Mouse (Mus musculus): ENCODE results near the gene Ppt2. TPM values are rescaled to one million over a fixed set of nuclear protein-coding genes. Genes with fewer than 3 reads are reported as not detected.

Gene Ppt2
- polyA plus RNA-seq, 1 experiment = 16.6 TPM

DNA sequence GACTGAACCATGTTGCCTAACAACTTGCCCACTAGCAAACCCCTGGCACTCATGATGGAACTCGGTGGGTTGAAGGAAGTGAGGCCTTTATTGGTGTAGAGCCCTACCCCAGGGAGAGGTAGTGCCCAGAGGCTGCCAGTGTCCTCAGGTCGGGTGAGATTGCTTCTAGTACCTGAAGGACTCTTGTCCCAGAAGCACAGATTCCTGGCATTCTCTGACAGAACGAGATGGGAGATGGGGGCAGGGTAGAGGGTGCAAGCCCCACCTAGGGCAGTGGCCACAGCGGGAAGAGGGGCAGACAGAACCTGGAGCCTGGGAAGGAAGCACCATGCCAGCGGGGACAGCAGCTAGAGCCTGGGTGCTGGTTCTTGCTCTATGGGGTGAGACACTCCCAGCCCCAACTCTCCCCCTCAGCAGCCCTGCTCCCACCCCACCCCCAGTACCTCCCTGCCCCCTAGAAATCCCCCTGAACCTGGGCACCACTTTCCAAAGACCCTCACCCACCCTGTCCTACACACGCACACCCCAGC is 30.7 kb downstream of the Ppt2 start, which contains the start of gene Ager:
Gene Ager, plus strand, starts transcription at position 297 of the 530 bp plus-strand sequence.
- TF ChIP-seq POLR2A (IDR thresholded peaks at IDR 0.05; ENCODE audit: borderline replicate concordance, control insufficient read depth, low read depth, low read length) (no peak), CTCF (IDR thresholded peaks at IDR 0.05; ENCODE audit: control insufficient read depth, insufficient read depth, low read length) (no peak)
- Histone ChIP-seq H3K4me1 (ENCODE audit: control insufficient read depth, insufficient read depth, low read length) (peaks cover 2% of the 10 kb centered on the region), H3K4me3 (replicated peaks; ENCODE audit: control insufficient read depth, low read depth, low read length) (no peak within 1 kb of the TSS), H3K27ac (ENCODE audit: control insufficient read depth, insufficient read depth, low read depth, low read length, poor library complexity) (no peak within 1 kb of the TSS)
- 47% methylated on average over 6 of the region's 6 CpGs for WGBS

DNA sequence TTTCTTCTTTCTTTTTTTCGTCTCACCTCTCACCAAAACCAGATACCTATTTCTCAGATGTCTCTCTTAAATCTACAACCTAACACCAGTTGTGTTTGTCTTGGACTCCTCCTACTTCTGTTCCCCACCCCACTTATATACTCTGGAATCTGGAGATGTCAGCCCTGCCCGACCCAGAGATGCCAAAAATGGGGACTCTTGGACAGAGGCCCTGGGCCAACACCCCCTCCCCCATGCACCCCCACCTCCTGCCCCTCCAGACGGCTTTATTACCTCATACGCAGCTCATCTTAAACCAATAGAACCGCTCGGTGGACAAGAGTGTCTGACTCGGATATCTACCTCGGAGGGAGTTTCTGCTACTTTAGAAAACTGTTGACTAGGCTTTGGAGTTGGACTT is 32.2 kb downstream of the Ppt2 start:
- H3K4me3 ChIP-seq (replicated peaks; ENCODE audit: control insufficient read depth, low read depth, low read length) = no peak overlapping the region
- WGBS = 81% methylated on average over 8 of the region's 8 CpGs
- no peak overlapping the region for H3K27ac ChIP-seq (ENCODE audit: control insufficient read depth, insufficient read depth, low read depth, low read length, poor library complexity)
- H3K4me1 ChIP-seq (ENCODE audit: control insufficient read depth, insufficient read depth, low read length) = peaks cover 2% of the 10 kb centered on the region
- no peak for TF ChIP-seq POLR2A (IDR thresholded peaks at IDR 0.05; ENCODE audit: borderline replicate concordance, control insufficient read depth, low read depth, low read length)
- TF ChIP-seq CTCF (IDR thresholded peaks at IDR 0.05; ENCODE audit: control insufficient read depth, insufficient read depth, low read length) = no peak

DNA sequence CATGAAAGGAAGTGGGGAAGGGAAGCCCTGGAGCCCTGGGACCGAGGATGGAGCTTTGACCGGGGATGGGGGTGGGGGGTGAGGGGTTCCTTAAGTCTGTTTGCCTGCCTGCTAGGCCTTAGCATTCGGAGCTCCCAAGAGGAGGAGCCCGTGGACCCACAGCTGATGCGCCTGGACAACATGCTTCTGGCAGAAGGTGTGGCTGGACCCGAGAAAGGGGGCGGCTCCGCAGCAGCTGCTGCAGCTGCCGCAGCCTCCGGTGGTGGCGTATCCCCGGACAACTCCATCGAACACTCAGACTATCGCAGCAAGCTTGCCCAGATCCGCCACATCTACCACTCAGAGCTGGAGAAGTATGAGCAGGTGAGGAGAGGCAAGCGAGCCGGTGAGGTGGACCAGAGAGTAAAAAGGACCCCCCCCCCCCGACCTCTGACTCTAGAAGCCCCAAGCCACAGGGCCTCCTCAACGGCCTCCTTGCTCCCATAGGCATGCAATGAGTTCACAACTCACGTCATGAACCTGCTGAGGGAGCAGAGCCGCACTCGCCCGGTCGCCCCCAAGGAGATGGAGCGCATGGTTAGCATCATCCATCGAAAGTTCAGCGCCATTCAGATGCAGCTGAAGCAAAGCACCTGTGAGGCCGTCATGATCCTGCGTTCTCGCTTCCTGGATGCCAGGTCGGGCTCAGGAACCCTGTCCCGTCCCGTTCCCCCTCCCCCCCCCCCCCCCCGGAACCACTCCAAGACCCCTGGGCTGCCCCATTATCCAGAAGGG is 34.4 kb downstream of the Ppt2 start:
- H3K27ac ChIP-seq (ENCODE audit: control insufficient read depth, insufficient read depth, low read depth, low read length, poor library complexity) = no peak overlapping the region
- peak overlapping the region; percentile 73 for H3K4me3 ChIP-seq (replicated peaks; ENCODE audit: control insufficient read depth, low read depth, low read length)
- no peaks in the 10 kb centered on the region for H3K4me1 ChIP-seq (ENCODE audit: control insufficient read depth, insufficient read depth, low read length)
- 72% methylated on average over 34 of the region's 34 CpGs for WGBS
- no peak for TF ChIP-seq POLR2A (IDR thresholded peaks at IDR 0.05; ENCODE audit: borderline replicate concordance, control insufficient read depth, low read depth, low read length)
- TF ChIP-seq CTCF (IDR thresholded peaks at IDR 0.05; ENCODE audit: control insufficient read depth, insufficient read depth, low read length) = no peak

DNA sequence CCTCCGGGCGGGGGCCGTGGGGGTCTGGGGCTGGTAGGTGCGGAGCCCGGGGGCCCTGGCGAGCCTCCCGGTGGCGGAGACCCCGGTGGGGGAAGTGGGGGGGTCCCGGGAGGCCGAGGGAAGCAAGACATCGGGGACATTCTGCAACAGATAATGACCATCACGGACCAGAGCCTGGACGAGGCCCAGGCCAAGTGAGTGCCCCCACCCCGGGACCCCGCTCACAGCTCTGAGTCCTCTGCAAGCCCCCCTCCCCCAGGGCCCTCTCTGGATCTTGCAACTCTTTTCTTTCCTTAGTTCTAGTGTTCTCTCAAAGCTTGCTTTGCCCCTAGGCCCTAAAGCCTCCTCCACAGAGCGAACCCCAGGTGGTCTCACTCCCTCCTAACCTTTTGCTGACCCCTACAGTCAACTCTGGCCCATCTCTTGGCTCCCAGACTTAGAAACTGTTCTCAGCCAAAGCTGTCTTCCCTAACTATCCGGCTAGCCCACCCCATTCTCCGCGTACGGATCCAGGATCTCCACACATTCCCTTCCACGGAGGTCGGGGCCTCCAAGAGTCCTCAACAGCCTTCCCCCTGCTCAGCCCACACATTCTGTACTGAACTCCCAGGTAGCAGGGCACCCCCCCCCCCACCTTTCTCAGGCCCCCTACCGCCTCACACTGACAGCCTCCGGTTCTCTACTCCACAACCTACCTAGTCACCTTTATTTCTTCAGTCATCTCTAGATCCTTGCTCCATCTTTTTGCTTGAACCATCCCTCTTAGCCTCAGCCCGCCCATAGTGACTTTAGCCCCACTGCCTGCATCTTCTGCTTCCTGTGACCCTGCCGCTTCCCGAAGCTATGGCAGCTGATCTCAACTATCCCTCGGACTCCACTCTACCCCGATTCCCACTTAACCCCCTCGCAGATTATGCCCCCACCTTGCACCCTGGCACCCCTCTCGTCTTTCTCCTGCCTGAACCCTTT is 35.4 kb downstream of the Ppt2 start:
- peak overlapping the region; percentile 77 for H3K27ac ChIP-seq (ENCODE audit: control insufficient read depth, insufficient read depth, low read depth, low read length, poor library complexity)
- H3K4me1 ChIP-seq (ENCODE audit: control insufficient read depth, insufficient read depth, low read length) = no peaks in the 10 kb centered on the region; the same call in 1 of the 2 replicates

DNA sequence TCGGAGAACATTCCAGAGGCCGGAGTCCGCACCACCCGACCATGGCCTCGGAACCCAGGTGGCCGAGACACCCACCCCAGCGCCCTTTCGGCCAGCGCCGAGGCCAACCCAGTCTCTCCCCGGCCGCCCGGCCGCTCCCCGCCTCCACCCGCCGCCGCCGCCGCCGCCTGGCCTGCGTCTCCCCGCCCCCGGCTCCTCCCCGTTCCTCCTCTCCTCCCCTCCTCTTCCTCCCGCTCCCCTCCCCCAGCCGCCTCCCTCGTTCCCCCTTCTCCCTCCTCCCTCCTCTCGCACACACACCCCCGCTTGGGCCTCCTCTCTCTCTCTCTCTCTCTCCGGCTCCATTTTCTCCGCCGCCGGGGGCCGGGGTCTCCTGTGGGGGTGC is 36.3 kb downstream of the Ppt2 start:
- WGBS = 2% methylated on average over 33 of the region's 35 CpGs
- H3K4me3 ChIP-seq (replicated peaks; ENCODE audit: control insufficient read depth, low read depth, low read length) = peak overlapping the region; percentile 86
- TF ChIP-seq POLR2A (IDR thresholded peaks at IDR 0.05; ENCODE audit: borderline replicate concordance, control insufficient read depth, low read depth, low read length) = peak; percentile 79; the same call in 1 of the 2 replicates
- TF ChIP-seq CTCF (IDR thresholded peaks at IDR 0.05; ENCODE audit: control insufficient read depth, insufficient read depth, low read length) = no peak
- no peaks in the 10 kb centered on the region; the same call in 1 of the 2 replicates for H3K4me1 ChIP-seq (ENCODE audit: control insufficient read depth, insufficient read depth, low read length)
- H3K27ac ChIP-seq (ENCODE audit: control insufficient read depth, insufficient read depth, low read depth, low read length, poor library complexity) = peak overlapping the region; percentile 95

More for the DNA sequence above, 35.4 kb downstream of the Ppt2 start:
- no peak for TF ChIP-seq POLR2A (IDR thresholded peaks at IDR 0.05; ENCODE audit: borderline replicate concordance, control insufficient read depth, low read depth, low read length)
- no peak for TF ChIP-seq CTCF (IDR thresholded peaks at IDR 0.05; ENCODE audit: control insufficient read depth, insufficient read depth, low read length)
- peak overlapping the region; percentile 73 for H3K4me3 ChIP-seq (replicated peaks; ENCODE audit: control insufficient read depth, low read depth, low read length)
- 3% methylated on average over 32 of the region's 32 CpGs for WGBS

DNA sequence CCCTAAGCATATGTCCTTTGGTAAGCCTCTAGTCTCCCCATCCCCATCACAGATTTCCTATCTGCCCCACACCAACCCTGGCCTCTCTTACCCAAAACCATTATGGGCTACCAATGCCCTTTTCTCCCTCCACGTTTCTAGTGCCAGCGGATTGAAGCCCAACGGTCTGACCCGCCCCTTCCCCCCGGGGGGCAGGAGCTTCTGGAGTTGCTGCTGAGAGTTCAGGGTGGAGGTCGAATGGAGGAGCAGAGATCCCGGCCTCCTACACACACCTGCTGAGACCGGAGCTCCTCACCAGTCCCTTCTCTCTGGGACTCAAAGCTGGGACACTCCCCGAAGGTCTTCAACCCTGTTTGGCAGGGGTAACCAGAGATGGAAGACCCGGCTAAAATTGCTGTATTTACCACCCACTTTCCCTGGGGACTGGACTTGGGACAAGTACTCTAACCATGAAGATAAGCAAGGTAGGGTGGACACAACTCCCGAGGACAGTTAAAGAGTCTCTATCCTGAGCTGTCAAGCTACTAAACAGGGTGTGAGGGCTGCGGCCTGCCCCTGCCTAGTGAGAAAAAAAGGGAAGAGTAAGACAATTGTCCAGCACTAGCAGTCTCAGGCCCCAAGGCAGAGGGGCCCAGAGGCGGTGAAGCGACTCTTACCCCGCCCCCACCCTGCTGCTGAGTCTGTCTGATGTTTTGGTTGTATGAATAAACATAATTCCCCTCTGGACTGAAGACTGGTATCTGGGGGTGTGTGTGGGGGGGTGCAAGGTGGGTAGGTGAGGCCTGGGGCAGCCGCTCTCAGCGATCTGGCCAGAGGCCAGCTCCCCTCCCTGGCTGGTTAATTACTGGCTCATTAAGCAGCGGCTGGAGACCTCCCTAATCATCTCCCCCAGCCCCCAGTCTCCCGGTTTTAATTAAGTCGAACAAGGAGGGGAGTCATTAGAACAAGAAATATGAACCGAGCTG is 37.0 kb downstream of the Ppt2 start, which contains the start of gene Pbx2:
Gene Pbx2, plus strand, starts transcription at position 238 of the 965 bp plus-strand sequence.
- H3K4me3 ChIP-seq (replicated peaks; ENCODE audit: control insufficient read depth, low read depth, low read length) = peak within 1 kb of the TSS; percentile 86
- H3K4me1 ChIP-seq (ENCODE audit: control insufficient read depth, insufficient read depth, low read length) = no peaks in the 10 kb centered on the region; the same call in 1 of the 2 replicates
- H3K27ac ChIP-seq (ENCODE audit: control insufficient read depth, insufficient read depth, low read depth, low read length, poor library complexity) = peak within 1 kb of the TSS; percentile 95
- 3% methylated on average over 21 of the region's 21 CpGs for WGBS
- TF ChIP-seq POLR2A (IDR thresholded peaks at IDR 0.05; ENCODE audit: borderline replicate concordance, control insufficient read depth, low read depth, low read length) (0 out of 2 replicates have a peak, but pooled peaks have one; percentile 18), CTCF (IDR thresholded peaks at IDR 0.05; ENCODE audit: control insufficient read depth, insufficient read depth, low read length) (no peak)

All from bone marrow, adult 2 months (tissue).